8 mouse cellular contexts compared by ENCODE assay signal in the genomic region with DNA sequence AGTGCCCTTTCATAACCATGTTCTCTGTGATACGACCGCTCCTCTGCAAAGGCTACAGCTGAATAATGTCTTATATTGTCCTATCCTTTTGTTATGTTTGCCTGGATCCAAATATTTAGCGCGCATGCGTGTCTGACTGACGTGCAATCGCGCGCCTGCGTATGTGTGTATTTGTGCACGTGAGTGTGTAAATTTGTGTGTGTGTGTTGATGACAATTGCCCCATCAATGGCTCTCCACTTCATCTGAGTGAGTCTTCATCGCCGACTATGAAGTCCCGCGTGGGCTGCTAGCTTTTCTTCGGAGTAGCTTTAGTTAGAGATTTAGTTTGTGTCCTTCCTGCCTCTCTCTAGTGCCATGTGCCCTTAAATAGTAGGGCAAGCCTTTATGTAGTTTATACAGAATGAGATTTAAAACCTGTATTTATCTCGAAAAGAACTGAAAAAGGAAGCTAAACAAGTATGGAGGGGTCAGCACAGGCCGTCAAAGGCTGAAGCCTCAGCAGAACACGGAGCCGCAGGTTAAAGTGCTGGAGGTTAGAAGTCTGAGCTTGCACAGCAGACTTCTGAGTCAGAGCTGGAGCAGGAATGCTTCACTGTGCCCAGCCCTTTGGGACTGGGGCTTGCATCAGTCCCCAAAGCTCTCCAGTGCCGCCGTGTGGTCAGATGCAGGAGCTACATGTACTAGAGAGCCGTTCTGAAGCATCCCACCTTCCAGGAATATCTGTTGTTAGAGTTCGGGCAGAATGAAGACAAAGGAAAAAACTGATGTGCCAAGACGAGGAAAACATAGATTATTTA. TPM values are rescaled to one million over a fixed set of nuclear protein-coding genes. Genes with fewer than 3 reads are reported as not detected.
A peak's percentile ranks its signal among the peaks of the same experiment; 100 is the strongest.
DNase-seq lines count a peak whose midpoint lies in the region; ATAC-seq lines count a peak whose summit lies in the region.

No protein-coding gene starts in this region.

- 54% methylated on average over 25 of the region's 25 CpGs for WGBS in hindbrain, embryonic 16.5 days

- no peak overlapping the region for H3K27ac ChIP-seq in hindbrain, embryonic 16.5 days (ENCODE audit: low read depth, low read length)

- no peaks in the 10 kb centered on the region for H3K9me3 ChIP-seq in hindbrain, embryonic 16.5 days (ENCODE audit: control insufficient read depth, low read length)

- ATAC-seq in hindbrain, embryonic 16.5 days = peak; percentile 87
- peak; percentile 98 for ATAC-seq in megakaryocyte, adult 5-6 weeks (ENCODE audit: poor library complexity, severe bottlenecking)

- no peaks in the 10 kb centered on the region for H3K36me3 ChIP-seq in hindbrain, embryonic 16.5 days (ENCODE audit: control insufficient read depth, insufficient read depth, low read length)

- peak; percentile 94 for DNase-seq in R1 (ENCODE audit: low read depth, low spot score)
- peak; percentile 77 to 81 for DNase-seq in cerebellum, postnatal 36 days
- DNase-seq in gastrocnemius, adult 18-20 months (ENCODE audit: low spot score) = peak; percentile 87
- peak; percentile 83 to 84 for DNase-seq in left cerebral cortex, adult 18-20 months (ENCODE audit: low spot score in 2 of 2)
- peak; percentile 80 for DNase-seq in right cerebral cortex, postnatal 14 days
- peak; percentile 69 for DNase-seq in urinary bladder, postnatal 25 days (ENCODE audit: low spot score)

- H3K4me1 ChIP-seq in hindbrain, embryonic 16.5 days (ENCODE audit: control insufficient read depth, insufficient read depth, low read depth, low read length) = no peaks in the 10 kb centered on the region

- no peak overlapping the region for H3K4me3 ChIP-seq in hindbrain, embryonic 16.5 days (ENCODE audit: low read length)

- H3K27me3 ChIP-seq in hindbrain, embryonic 16.5 days (replicated peaks; ENCODE audit: control insufficient read depth, insufficient read depth, low read length) = no peaks in the 10 kb centered on the region

- H3K4me2 ChIP-seq in hindbrain, embryonic 16.5 days (ENCODE audit: low read length) = no peak overlapping the region

- H3K9ac ChIP-seq in hindbrain, embryonic 16.5 days (ENCODE audit: low read depth, low read length) = no peak overlapping the region

RNA-seq across cellular contexts. Expression of a gene that starts 38.5 kb away (rescaled TPM):
- total RNA-seq in gastrocnemius, adult 18-20 months (2021) = not detected
- polyA plus RNA-seq in hindbrain, embryonic 16.5 days (2015; fragmentation: Nextera tagmentation; extraction: Ambion mirVana) = 0.63 and 0.97 TPM in 2 replicates
- total RNA-seq in left cerebral cortex, adult 18-20 months (2021) = 1 to 10 TPM; 2.5 to 3.0 TPM
- 0.13 and 2.4 TPM in 2 replicates for total RNA-seq in megakaryocyte, adult 5-6 weeks (2015)
- 0.08 and 0.51 TPM in 2 replicates for total RNA-seq in megakaryocyte, adult 5-6 weeks (2017)

RNA-seq across cellular contexts. Expression of a gene that starts 53.9 kb away (rescaled TPM):
- 10 to 100 TPM; 44.8 to 52.1 TPM for total RNA-seq in gastrocnemius, adult 18-20 months (2021)
- 15.4 and 19.1 TPM in 2 replicates for polyA plus RNA-seq in hindbrain, embryonic 16.5 days (2015; fragmentation: Nextera tagmentation; extraction: Ambion mirVana)
- total RNA-seq in left cerebral cortex, adult 18-20 months (2021) = 10 to 100 TPM; 25.3 to 25.5 TPM
- total RNA-seq in megakaryocyte, adult 5-6 weeks (2015) = 1.1 and 2.3 TPM in 2 replicates
- 0.73 and 0.92 TPM in 2 replicates for total RNA-seq in megakaryocyte, adult 5-6 weeks (2017)

Comparison
In these comparisons a context has a peak if more than half of its experiments do, and no peak if none do; other contexts are left out.
1. RNA of a gene that starts 53.9 kb away (total RNA-seq): 44.8 to 52.1 TPM in gastrocnemius, adult 18-20 months and 25.3 to 25.5 TPM in left cerebral cortex, adult 18-20 months; 0.73 to 2.3 TPM in megakaryocyte, adult 5-6 weeks; every median in the first group is over 4 times any median in the second.
2. Peak in every context shown above with its lines, with median percentiles within 50 percentile points of each other: DNase-seq.